Mouse (Mus musculus): ENCODE results near the gene Cntfr. TPM values are rescaled to one million over a fixed set of nuclear protein-coding genes. Genes with fewer than 3 reads are reported as not detected.

Cntfr gene
- polyA plus RNA-seq, 1 experiment, result 101 TPM

DNA sequence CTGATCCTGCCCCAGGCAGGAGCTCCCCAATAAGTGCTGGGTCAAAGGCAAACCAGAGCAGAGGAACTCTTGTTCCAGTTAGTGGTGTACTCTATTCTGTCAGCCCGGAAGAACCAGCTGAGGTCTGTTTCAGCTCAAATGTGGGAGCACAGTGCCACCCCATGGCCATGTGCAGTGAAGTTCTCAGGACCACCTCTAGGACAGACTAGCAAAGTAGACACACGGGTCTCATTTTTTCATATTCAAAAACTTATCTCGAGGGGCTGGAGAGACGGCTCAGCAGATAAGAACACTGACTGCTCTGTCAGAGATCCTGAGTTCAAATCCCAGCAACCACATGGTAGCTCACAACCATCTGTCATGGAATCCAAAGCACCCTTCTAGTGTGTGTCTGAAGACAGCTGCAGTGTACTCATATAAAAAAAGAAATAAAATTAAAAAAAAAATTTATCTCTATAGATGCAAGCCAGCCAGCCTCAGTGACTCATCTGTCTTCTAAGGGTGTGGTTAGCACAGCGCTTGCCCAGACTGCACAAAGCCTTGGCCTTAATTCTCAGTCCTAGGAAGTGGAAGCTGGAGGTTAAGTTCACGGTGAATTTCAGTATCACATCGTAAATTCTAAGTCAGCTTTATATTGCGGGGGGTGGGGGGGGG is 40.8 kb upstream of the Cntfr start:
- Histone ChIP-seq H3K4me3 (replicated peaks; ENCODE audit: insufficient read depth, low read depth, low read length) (no peak overlapping the region), H3K27me3 (ENCODE audit: control insufficient read depth, insufficient read depth, low read length) (no peaks in the 10 kb centered on the region), H3K27ac (ENCODE audit: insufficient read depth, low read length) (no peak overlapping the region), H3K4me1 (ENCODE audit: control insufficient read depth, insufficient read depth, low read length) (peaks cover 5% of the 10 kb centered on the region; the same call in 1 of the 2 replicates)
- peak; percentile 64 to 73 for DNase-seq
- TF ChIP-seq CTCF (IDR thresholded peaks at IDR 0.05; ENCODE audit: borderline replicate concordance, insufficient read depth, low read depth, low read length) (peak; percentile 95), POLR2A (IDR thresholded peaks at IDR 0.05; ENCODE audit: borderline replicate concordance, insufficient read depth, low read length) (no peak)
- WGBS, result 41% methylated on average over 8 of the region's 8 CpGs

DNA sequence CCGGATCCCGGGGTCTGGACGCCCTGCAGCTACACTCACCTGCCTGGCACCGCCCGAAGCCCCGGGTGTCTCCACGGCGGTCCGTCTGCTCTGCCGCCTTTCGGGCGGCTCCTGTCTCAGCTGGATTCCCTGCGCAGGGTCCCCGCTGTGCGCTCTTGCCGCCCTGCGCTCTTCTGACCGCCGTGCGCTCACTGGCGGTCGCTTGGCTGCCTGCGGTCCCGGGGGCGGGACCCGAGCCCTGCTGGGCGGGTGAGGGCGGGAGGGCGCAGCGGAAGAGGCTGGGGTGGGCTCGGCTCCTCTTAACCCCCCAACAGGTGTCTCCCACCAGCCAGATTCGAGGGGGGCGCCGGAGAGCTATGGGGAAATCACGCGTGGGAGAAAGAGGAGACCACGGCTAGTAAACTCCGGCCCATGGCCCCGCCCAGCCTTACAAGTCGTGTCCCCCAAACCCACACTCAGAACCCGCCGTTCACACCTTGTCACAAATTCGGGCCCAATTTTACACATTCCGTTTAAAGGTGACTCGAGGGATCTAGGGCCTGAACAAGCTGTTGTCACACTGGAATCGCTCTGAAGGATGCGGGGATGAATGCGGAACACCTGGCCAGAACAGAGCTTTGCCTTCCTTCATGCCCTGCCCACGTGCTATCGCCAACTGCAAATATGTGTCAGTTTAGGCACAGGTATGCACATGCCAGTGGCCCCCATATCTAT is 34.3 kb upstream of the Cntfr start, which contains the start of gene Arid3c:
TSS of gene Arid3c (minus strand) at position 91 of the 714 bp plus-strand sequence.
- Histone ChIP-seq H3K27ac (ENCODE audit: insufficient read depth, low read length) (no peak within 1 kb of the TSS), H3K4me1 (ENCODE audit: control insufficient read depth, insufficient read depth, low read length) (0 out of 2 replicates have a peak, but pooled peaks cover 3% of the 10 kb centered on the region), H3K27me3 (ENCODE audit: control insufficient read depth, insufficient read depth, low read length) (peaks cover 4% of the 10 kb centered on the region; the same call in 1 of the 2 replicates), H3K4me3 (replicated peaks; ENCODE audit: insufficient read depth, low read depth, low read length) (peak within 1 kb of the TSS; percentile 1)
- no peak for DNase-seq
- WGBS, result 2% methylated on average over 50 of the region's 50 CpGs
- TF ChIP-seq POLR2A (IDR thresholded peaks at IDR 0.05; ENCODE audit: borderline replicate concordance, insufficient read depth, low read length) (no peak), CTCF (IDR thresholded peaks at IDR 0.05; ENCODE audit: borderline replicate concordance, insufficient read depth, low read depth, low read length) (no peak)

DNA sequence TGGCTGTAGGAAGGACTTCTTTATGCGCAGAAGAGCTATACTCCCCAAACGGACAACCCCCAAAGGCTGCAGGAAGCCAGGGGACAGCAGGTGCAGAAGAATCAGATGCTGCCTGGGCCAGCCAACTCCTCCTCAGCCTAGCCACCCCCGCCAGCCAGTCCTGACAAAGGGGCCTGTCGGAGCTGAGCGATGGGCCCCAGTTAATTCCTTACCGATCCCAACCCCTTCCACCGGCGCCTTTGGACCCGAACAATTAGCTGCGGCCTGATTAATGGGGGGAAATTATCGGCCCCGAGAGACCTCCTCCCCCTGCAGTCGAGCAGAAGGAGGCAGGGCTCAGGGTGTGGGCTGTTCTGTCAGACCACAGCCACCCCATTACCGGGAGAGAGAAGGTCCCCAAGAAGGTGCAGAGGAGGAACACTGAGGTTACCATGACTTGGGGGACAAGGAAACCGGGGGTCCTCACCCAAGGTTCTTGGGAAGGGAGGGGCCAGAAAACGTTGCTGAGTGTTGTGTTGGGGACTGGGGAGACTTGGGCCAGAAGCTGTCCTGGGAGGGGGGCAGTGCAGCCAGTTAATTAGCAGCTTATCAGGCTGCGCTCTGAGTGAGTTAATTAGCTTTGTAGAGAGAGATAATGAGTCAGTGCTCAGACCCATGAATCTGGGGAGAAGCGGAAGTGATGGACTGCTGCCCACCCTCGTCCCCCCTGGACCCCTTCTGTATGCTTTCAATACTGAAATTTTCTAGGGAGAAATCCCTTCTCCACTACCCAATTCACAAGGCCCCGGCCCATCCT is 30.1 kb upstream of the Cntfr start:
- TF ChIP-seq CTCF (IDR thresholded peaks at IDR 0.05; ENCODE audit: borderline replicate concordance, insufficient read depth, low read depth, low read length), result no peak
- no peak for TF ChIP-seq POLR2A (IDR thresholded peaks at IDR 0.05; ENCODE audit: borderline replicate concordance, insufficient read depth, low read length)
- Histone ChIP-seq H3K4me3 (replicated peaks; ENCODE audit: insufficient read depth, low read depth, low read length) (no peak overlapping the region), H3K27ac (ENCODE audit: insufficient read depth, low read length) (no peak overlapping the region), H3K4me1 (ENCODE audit: control insufficient read depth, insufficient read depth, low read length) (peaks cover 4% of the 10 kb centered on the region; the same call in 1 of the 2 replicates), H3K27me3 (ENCODE audit: control insufficient read depth, insufficient read depth, low read length) (peaks cover 4% of the 10 kb centered on the region; the same call in 1 of the 2 replicates)
- DNase-seq, result no peak
- 19% methylated on average over 20 of the region's 20 CpGs for WGBS

DNA sequence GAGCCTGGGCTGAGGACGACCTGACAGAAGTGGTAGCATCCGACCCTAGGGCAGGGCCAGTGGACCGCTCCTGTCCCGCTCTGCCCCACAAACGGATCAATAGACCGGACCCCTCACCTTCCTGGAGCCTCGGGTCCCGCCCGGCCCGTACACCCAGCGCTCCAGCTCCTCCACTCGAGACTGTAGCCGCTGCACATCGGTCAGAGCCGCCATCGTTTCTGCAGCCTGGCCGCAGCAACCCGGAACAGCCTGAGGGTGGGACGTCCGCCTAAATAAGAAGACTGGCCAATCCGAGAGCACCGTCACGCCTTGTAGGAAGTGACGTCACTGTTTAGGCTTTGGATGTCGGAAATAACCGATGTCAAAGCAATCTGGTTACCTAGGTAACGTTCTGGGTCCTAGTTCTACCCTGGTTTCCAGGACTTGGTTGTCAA is 26.0 kb upstream of the Cntfr start, which contains the start of gene Dctn3:
TSS of gene Dctn3 (minus strand) at position 253 of the 434 bp plus-strand sequence.
- WGBS, result 1% methylated on average over 27 of the region's 27 CpGs
- no peak within 1 kb of the TSS for H3K27ac ChIP-seq (ENCODE audit: insufficient read depth, low read length)
- TF ChIP-seq POLR2A (IDR thresholded peaks at IDR 0.05; ENCODE audit: borderline replicate concordance, insufficient read depth, low read length), result peak; percentile 95
- TF ChIP-seq CTCF (IDR thresholded peaks at IDR 0.05; ENCODE audit: borderline replicate concordance, insufficient read depth, low read depth, low read length), result no peak

DNA sequence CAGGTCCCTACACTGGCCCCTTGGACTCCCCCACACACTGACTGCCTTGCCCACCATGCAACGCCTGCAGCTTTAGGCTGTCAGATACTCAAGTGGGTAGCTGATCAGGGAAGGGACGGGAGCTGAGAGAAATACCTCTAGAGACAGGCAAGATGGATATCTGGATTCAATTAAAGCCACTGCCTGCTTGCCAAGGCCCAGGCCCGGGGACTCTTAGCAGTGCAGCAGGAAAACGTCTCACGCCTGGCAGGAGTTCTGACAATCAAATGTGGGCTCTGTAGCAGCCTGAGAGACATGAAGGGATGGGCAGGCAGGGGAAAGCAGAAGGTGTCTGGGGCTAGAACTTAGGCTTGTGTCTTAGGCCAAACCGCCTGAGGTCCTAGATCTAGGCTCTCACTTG is 19.9 kb upstream of the Cntfr start:
- Histone ChIP-seq H3K27me3 (ENCODE audit: control insufficient read depth, insufficient read depth, low read length) (no peaks in the 10 kb centered on the region), H3K4me3 (replicated peaks; ENCODE audit: insufficient read depth, low read depth, low read length) (no peak overlapping the region), H3K4me1 (ENCODE audit: control insufficient read depth, insufficient read depth, low read length) (peaks cover 5% of the 10 kb centered on the region; the same call in 1 of the 2 replicates), H3K27ac (ENCODE audit: insufficient read depth, low read length) (no peak overlapping the region)
- 60% methylated on average over 6 of the region's 6 CpGs for WGBS
- TF ChIP-seq POLR2A (IDR thresholded peaks at IDR 0.05; ENCODE audit: borderline replicate concordance, insufficient read depth, low read length) (no peak), CTCF (IDR thresholded peaks at IDR 0.05; ENCODE audit: borderline replicate concordance, insufficient read depth, low read depth, low read length) (no peak)
- DNase-seq, result no peak

More for the DNA sequence above, 26.0 kb upstream of the Cntfr start, which contains the start of gene Dctn3:
- peaks cover 5% of the 10 kb centered on the region; the same call in 1 of the 2 replicates for H3K4me1 ChIP-seq (ENCODE audit: control insufficient read depth, insufficient read depth, low read length)
- no peaks in the 10 kb centered on the region for H3K27me3 ChIP-seq (ENCODE audit: control insufficient read depth, insufficient read depth, low read length)
- H3K4me3 ChIP-seq (replicated peaks; ENCODE audit: insufficient read depth, low read depth, low read length), result peak within 1 kb of the TSS; percentile 80
- peak; percentile 87 to 95 for DNase-seq

DNA sequence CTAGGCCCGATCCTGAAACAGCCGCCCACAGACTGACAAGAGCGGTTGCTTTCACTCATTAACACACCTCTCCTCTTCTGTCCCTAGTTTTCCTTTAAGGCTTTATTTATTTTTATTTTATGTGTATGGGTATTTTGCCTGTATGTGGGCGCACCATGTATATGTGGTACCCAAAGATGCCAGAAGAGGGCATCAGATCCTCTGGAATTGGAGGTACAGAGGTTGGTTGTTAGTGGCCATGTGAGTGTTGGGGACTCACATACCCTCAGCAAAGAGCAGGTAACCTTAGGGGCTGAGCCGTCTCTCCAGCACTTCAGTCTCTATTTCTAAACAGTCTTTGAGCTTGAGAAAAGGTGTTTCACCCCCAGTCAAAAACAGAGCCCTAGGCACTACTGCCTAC is 18.7 kb upstream of the Cntfr start:
- peak; percentile 51; the same call in 1 of the 2 replicates for TF ChIP-seq CTCF (IDR thresholded peaks at IDR 0.05; ENCODE audit: borderline replicate concordance, insufficient read depth, low read depth, low read length)
- TF ChIP-seq POLR2A (IDR thresholded peaks at IDR 0.05; ENCODE audit: borderline replicate concordance, insufficient read depth, low read length), result no peak
- Histone ChIP-seq H3K4me1 (ENCODE audit: control insufficient read depth, insufficient read depth, low read length) (peaks cover 9% of the 10 kb centered on the region; the same call in 1 of the 2 replicates), H3K4me3 (replicated peaks; ENCODE audit: insufficient read depth, low read depth, low read length) (no peak overlapping the region), H3K27me3 (ENCODE audit: control insufficient read depth, insufficient read depth, low read length) (no peaks in the 10 kb centered on the region), H3K27ac (ENCODE audit: insufficient read depth, low read length) (no peak overlapping the region)
- 82% methylated on average over 5 of the region's 5 CpGs for WGBS
- DNase-seq, result peak; percentile 54 to 57

DNA sequence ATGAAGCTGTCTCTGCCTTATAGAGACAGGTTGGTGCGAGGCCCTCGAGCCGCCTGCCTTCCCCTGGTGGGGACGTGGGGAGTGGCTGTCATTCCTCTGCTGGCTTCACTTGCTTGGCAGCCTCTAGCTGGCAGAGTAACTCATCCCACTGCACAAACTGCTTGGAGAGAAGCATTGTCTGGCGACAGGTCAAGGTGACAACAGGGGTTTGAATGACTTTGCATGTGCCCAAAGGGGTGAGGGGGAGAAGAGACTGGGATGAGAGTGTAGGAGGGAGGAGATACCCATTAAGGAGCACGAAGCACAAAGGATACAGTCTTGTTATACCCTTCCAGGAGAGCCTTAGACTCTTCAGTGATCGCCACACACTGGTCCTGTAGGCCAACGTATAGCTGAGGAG is 18.2 kb upstream of the Cntfr start:
- 46% methylated on average over 8 of the region's 8 CpGs for WGBS
- no peaks in the 10 kb centered on the region for H3K27me3 ChIP-seq (ENCODE audit: control insufficient read depth, insufficient read depth, low read length)
- DNase-seq, result no peak
- peaks cover 9% of the 10 kb centered on the region; the same call in 1 of the 2 replicates for H3K4me1 ChIP-seq (ENCODE audit: control insufficient read depth, insufficient read depth, low read length)
- TF ChIP-seq CTCF (IDR thresholded peaks at IDR 0.05; ENCODE audit: borderline replicate concordance, insufficient read depth, low read depth, low read length) (no peak), POLR2A (IDR thresholded peaks at IDR 0.05; ENCODE audit: borderline replicate concordance, insufficient read depth, low read length) (no peak)
- H3K4me3 ChIP-seq (replicated peaks; ENCODE audit: insufficient read depth, low read depth, low read length), result no peak overlapping the region
- H3K27ac ChIP-seq (ENCODE audit: insufficient read depth, low read length), result no peak overlapping the region
